Mouse (Mus musculus) lung, postnatal 0 days (tissue): Measurements from ENCODE around the gene Elmod3.

ENCODE experiments used
- CTCF ChIP-seq: IDR thresholded peaks from 2 replicates; pipeline ENCODE4 v1.5.1; 2016; ENCODE audit warnings: antibody characterized with exemption, mild to moderate bottlenecking
- EP300 ChIP-seq: IDR thresholded peaks from 2 replicates; pipeline ENCODE4 v1.6.1; 2016; ENCODE audit warnings: antibody characterized with exemption, mild to moderate bottlenecking, control low read depth

GRCm38 (mm10) chr6:72636940-72637339, 38.7 kb upstream of the Elmod3 start:
- TF ChIP-seq CTCF (peak; percentile 53), EP300 (no peak)
